25 mouse cellular contexts compared by ENCODE assay signal in genomic region chr6:117270261-117270660, GRCm38 (mm10).
"Had no signal": no experiment of that assay in that cellular context is flagged by ENCODE, and none has a peak within 500 bp of the region (broad histone marks: within the 10 kb centered on the region; RNA-seq: fewer than 3 reads in every experiment).

No protein-coding gene starts in this region.

- H3K4me3 ChIP-seq: heart, embryonic 13.5 days; heart, embryonic 15.5 days; hindbrain, embryonic 13.5 days; hindbrain, embryonic 15.5 days; intestine, embryonic 15.5 days; kidney, embryonic 15.5 days; limb, embryonic 13.5 days; limb, embryonic 15.5 days; liver, embryonic 12.5 days had no signal

- H3K4me2 ChIP-seq: heart, embryonic 11.5 days; heart, embryonic 13.5 days; heart, embryonic 15.5 days; hindbrain, embryonic 13.5 days; hindbrain, embryonic 15.5 days; intestine, embryonic 15.5 days; kidney, embryonic 15.5 days; limb, embryonic 13.5 days; limb, embryonic 15.5 days; liver, embryonic 12.5 days had no signal

- H3K4me1 ChIP-seq: intestine, embryonic 15.5 days; liver, embryonic 12.5 days had no signal

- H3K9ac ChIP-seq: heart, embryonic 13.5 days; heart, embryonic 15.5 days; hindbrain, embryonic 13.5 days; hindbrain, embryonic 15.5 days; intestine, embryonic 15.5 days; kidney, embryonic 15.5 days; limb, embryonic 13.5 days; limb, embryonic 15.5 days; liver, embryonic 12.5 days; liver, embryonic 14.5 days had no signal

- ATAC-seq: hindbrain, postnatal 0 days; intestine, embryonic 15.5 days; liver, embryonic 12.5 days had no signal

- H3K27ac ChIP-seq: heart, embryonic 13.5 days; heart, embryonic 15.5 days; hindbrain, embryonic 13.5 days; hindbrain, embryonic 15.5 days; hindbrain, postnatal 0 days; intestine, embryonic 15.5 days; kidney, embryonic 15.5 days; kidney, postnatal 0 days; limb, embryonic 13.5 days; limb, embryonic 15.5 days; liver, embryonic 12.5 days; liver, embryonic 14.5 days had no signal

- DNase-seq: gastrocnemius, postnatal 14 days; gastrocnemius, postnatal 36 days; heart, adult 18-20 months; heart, postnatal 14 days; heart, postnatal 36 days; kidney, adult 11 months; kidney, adult 2 months; kidney, postnatal 14 days; kidney, postnatal 36 days; layer of hippocampus, adult 9-11 months; layer of hippocampus, postnatal 36 days; left cerebral cortex, postnatal 4 days had no signal

- H3K27me3 ChIP-seq: heart, embryonic 13.5 days; heart, embryonic 15.5 days; hindbrain, embryonic 13.5 days; hindbrain, embryonic 15.5 days; intestine, embryonic 15.5 days; limb, embryonic 13.5 days; limb, embryonic 15.5 days; liver, embryonic 12.5 days had no signal

- H3K9me3 ChIP-seq: heart, embryonic 13.5 days; heart, embryonic 15.5 days; hindbrain, embryonic 13.5 days; hindbrain, embryonic 15.5 days; intestine, embryonic 15.5 days; kidney, embryonic 15.5 days; limb, embryonic 13.5 days; limb, embryonic 15.5 days; liver, embryonic 12.5 days had no signal

- H3K36me3 ChIP-seq: heart, embryonic 13.5 days; heart, embryonic 15.5 days; hindbrain, embryonic 13.5 days; hindbrain, embryonic 15.5 days; intestine, embryonic 15.5 days; kidney, embryonic 15.5 days; limb, embryonic 13.5 days; limb, embryonic 15.5 days; liver, embryonic 12.5 days had no signal
